Mouse (Mus musculus) stomach, postnatal 0 days (tissue): Measurements from ENCODE around the gene Nr2e3.

Experiments
- CTCF ChIP-seq: IDR thresholded peaks from 2 replicates; pipeline ENCODE4 v1.5.1; 2016; ENCODE audit warnings: antibody characterized with exemption, low read depth, mild to moderate bottlenecking, moderate library complexity
- EP300 ChIP-seq: optimal IDR thresholded peaks from 2 replicates; pipeline ENCODE3; 2016; ENCODE audit warnings: antibody characterized with exemption

DNA sequence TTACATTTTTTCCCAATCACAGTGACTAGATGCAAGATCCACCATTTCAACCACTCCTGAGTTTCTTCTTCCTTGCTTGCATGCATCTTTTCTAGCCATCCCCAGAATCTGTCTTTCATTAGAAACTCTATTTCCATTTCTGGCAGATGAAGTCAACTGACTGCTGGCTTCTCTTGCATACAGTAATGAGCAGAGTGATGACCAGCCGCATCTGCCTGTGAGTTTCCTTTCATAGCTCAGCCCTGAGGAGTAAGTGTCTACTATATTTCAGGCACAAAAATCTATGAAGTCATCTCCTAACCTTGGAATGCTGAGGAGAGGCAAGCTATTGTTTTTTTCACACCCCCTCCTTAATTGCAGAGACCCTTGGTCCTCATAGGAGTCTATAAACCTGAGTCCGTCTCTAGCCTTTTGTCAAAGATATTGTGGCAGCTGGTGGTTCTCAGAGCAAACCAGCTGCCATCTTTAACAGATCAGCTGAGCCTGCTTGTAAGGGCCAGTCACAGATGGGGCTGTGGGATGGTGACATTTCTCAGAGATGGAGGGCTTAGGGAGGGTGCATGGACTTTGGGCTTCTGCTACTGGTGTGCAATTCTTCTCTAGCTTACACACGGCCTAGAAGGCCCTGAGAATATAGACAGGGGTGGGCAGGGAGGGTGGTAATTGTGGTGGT, 25.6 kb upstream of the Nr2e3 start:
- no peak for TF ChIP-seq CTCF
- TF ChIP-seq EP300 = no peak
